Mouse (Mus musculus) olfactory bulb, adult 2 months (tissue): Measurements from ENCODE around the gene BC017158. TPM values are rescaled to one million over a fixed set of nuclear protein-coding genes. Genes with fewer than 3 reads are reported as not detected.

ENCODE experiments used
- H3K27ac ChIP-seq: fragments of 200-500 bp; 2 replicates; pipeline ENCODE4 v1.5.1; 2012; ENCODE audit warnings: low read depth, low read length; ENCODE audit not compliant: insufficient read depth
- H3K4me1 ChIP-seq: fragments of 200-500 bp; 2 replicates; pipeline ENCODE4 v1.6.1; 2012; ENCODE audit warnings: low read length; ENCODE audit not compliant: control insufficient read depth, insufficient read depth
- H3K4me3 ChIP-seq: fragments of 200-500 bp; 2 replicates; pipeline ENCODE4 v1.5.1; 2012; ENCODE audit warnings: mild to moderate bottlenecking, low read depth, low read length, moderate library complexity; ENCODE audit not compliant: insufficient read depth
- CTCF ChIP-seq: fragments of 200-500 bp; IDR thresholded peaks from 2 replicates; pipeline ENCODE4 v1.5.1; 2012; ENCODE audit warnings: low read depth, mild to moderate bottlenecking, low read length, moderate library complexity; ENCODE audit not compliant: insufficient read depth
- POLR2A ChIP-seq: fragments of 200-500 bp; IDR thresholded peaks from 2 replicates; pipeline ENCODE4 v1.6.1; 2012; ENCODE audit warnings: mild to moderate bottlenecking, low read depth, low read length, moderate library complexity; ENCODE audit not compliant: insufficient read depth
- WGBS: fragments of 180-500 bp; shearing (Covaris S2); methylation state at CpG from one replicate; pipeline ENCODE4 v1.1.7; 2018; 5-methylcytosine and 5-hydroxymethylcytosine counted together
- polyA plus RNA-seq: library from polyadenylated mRNA; stranded (reverse); fragments of >200 nt; gene quantifications from 2 replicates; pipeline ENCODE4 v1.2.4, GENCODE M21; 2012; ENCODE audit warnings: low replicate concordance; ENCODE audit not compliant: missing spikeins, insufficient read depth, insufficient read length

BC017158 gene
- polyA plus RNA-seq, 1 experiment: not detected

GRCm38 (mm10) chr7:128330981-128331380, 33.0 kb upstream of the BC017158 start:
- WGBS: 66% methylated on average over 9 of the region's 9 CpGs
- no peak overlapping the region for H3K27ac ChIP-seq

GRCm38 (mm10) chr7:128324977-128325376, 27.0 kb upstream of the BC017158 start:
- H3K27ac ChIP-seq: no peak overlapping the region
- no peak for TF ChIP-seq CTCF
- TF ChIP-seq POLR2A: no peak
- H3K4me3 ChIP-seq: no peak overlapping the region
- WGBS: 82% methylated on average over 1 of the region's 1 CpGs
- peaks cover 4% of the 10 kb centered on the region for H3K4me1 ChIP-seq

More at GRCm38 (mm10) chr7:128330981-128331380, 33.0 kb upstream of the BC017158 start:
- TF ChIP-seq CTCF: no peak
- no peak for TF ChIP-seq POLR2A
- H3K4me1 ChIP-seq: no peaks in the 10 kb centered on the region
- no peak overlapping the region for H3K4me3 ChIP-seq

GRCm38 (mm10) chr7:128321260-128321659, 23.3 kb upstream of the BC017158 start:
- Histone ChIP-seq H3K27ac (no peak overlapping the region), H3K4me3 (no peak overlapping the region), H3K4me1 (peaks cover 4% of the 10 kb centered on the region)
- TF ChIP-seq POLR2A (no peak), CTCF (no peak)
- 53% methylated on average over 7 of the region's 7 CpGs for WGBS

GRCm38 (mm10) chr7:128320219-128320816, 22.3 kb upstream of the BC017158 start:
- 69% methylated on average over 2 of the region's 2 CpGs for WGBS
- peaks cover 4% of the 10 kb centered on the region for H3K4me1 ChIP-seq
- TF ChIP-seq POLR2A (no peak), CTCF (no peak)
- no peak overlapping the region for H3K27ac ChIP-seq
- H3K4me3 ChIP-seq: no peak overlapping the region

GRCm38 (mm10) chr7:128319140-128319539, 21.2 kb upstream of the BC017158 start:
- Histone ChIP-seq H3K4me3 (no peak overlapping the region), H3K4me1 (peaks cover 4% of the 10 kb centered on the region), H3K27ac (no peak overlapping the region)
- WGBS: 92% methylated on average over 7 of the region's 7 CpGs
- TF ChIP-seq CTCF (no peak), POLR2A (no peak)

GRCm38 (mm10) chr7:128317011-128317410, 19.0 kb upstream of the BC017158 start:
- H3K27ac ChIP-seq: no peak overlapping the region
- peaks cover 11% of the 10 kb centered on the region for H3K4me1 ChIP-seq
- H3K4me3 ChIP-seq: no peak overlapping the region
- WGBS: 74% methylated on average over 4 of the region's 4 CpGs
- TF ChIP-seq CTCF (no peak), POLR2A (no peak)

GRCm38 (mm10) chr7:128314491-128314890, 16.5 kb upstream of the BC017158 start:
- TF ChIP-seq POLR2A: no peak
- TF ChIP-seq CTCF: no peak
- Histone ChIP-seq H3K4me3 (no peak overlapping the region), H3K4me1 (peaks cover 21% of the 10 kb centered on the region), H3K27ac (no peak overlapping the region)
- 75% methylated on average over 7 of the region's 7 CpGs for WGBS

GRCm38 (mm10) chr7:128313601-128314000, 15.6 kb upstream of the BC017158 start:
- H3K27ac ChIP-seq: no peak overlapping the region
- TF ChIP-seq CTCF (no peak), POLR2A (no peak)
- 84% methylated on average over 2 of the region's 2 CpGs for WGBS

GRCm38 (mm10) chr7:128312375-128313059, 14.5 kb upstream of the BC017158 start:
- no peak overlapping the region for H3K4me3 ChIP-seq
- H3K27ac ChIP-seq: no peak overlapping the region
- TF ChIP-seq POLR2A: no peak
- TF ChIP-seq CTCF: no peak
- 52% methylated on average over 13 of the region's 13 CpGs for WGBS
- H3K4me1 ChIP-seq: peaks cover 24% of the 10 kb centered on the region

More at GRCm38 (mm10) chr7:128313601-128314000, 15.6 kb upstream of the BC017158 start:
- H3K4me1 ChIP-seq: peaks cover 24% of the 10 kb centered on the region
- no peak overlapping the region for H3K4me3 ChIP-seq
